Mouse (Mus musculus): ENCODE measurements around the gene Depdc5. TPM values are rescaled to one million over a fixed set of nuclear protein-coding genes. Genes with fewer than 3 reads are reported as not detected.
"Not testable (repeated sequence)": the region's sequence is repeated elsewhere in the genome, so short reads cannot be mapped to it uniquely, and the experiment has no call there.

Gene Depdc5
- total RNA-seq, 4 experiments from 2014 or later = 12.4 to 15.5 (median 14.0) TPM

DNA sequence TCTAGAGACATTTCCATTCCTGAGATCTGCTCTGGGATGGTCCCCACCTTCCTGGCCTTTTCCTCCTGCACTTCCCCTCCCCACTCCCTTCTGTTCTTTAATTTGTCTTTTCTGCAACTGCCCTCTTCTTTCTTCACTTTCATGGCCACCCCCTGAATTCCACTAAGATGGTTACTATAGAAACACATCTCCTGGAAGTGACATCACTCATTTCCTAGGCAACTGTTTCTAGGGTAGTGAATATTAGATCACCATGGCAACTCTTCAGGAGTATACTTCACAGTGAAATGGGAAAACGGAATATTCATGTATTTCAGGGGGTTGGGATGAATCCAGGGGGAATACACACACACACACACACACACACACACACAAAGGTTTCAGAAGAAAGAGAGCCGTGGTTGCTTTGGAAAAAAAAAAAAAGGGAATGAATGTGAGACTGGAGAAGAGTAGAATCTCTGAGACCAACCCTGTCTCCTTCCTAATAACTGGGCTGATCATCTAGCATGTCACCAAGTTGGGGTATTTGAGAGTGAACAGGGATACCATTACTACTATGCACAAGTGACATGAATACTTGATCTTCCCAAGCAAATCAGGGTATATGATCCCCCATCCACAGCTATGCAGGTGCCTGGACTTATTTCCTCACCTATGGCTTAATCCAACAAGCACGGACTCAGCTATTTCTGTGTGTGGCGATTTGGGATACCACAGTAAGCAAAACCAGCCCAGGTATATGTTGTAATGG is 167.1 kb downstream of the Depdc5 start:
- DNase-seq (ENCODE audit: low spot score in 2 of 2) = no peak

DNA sequence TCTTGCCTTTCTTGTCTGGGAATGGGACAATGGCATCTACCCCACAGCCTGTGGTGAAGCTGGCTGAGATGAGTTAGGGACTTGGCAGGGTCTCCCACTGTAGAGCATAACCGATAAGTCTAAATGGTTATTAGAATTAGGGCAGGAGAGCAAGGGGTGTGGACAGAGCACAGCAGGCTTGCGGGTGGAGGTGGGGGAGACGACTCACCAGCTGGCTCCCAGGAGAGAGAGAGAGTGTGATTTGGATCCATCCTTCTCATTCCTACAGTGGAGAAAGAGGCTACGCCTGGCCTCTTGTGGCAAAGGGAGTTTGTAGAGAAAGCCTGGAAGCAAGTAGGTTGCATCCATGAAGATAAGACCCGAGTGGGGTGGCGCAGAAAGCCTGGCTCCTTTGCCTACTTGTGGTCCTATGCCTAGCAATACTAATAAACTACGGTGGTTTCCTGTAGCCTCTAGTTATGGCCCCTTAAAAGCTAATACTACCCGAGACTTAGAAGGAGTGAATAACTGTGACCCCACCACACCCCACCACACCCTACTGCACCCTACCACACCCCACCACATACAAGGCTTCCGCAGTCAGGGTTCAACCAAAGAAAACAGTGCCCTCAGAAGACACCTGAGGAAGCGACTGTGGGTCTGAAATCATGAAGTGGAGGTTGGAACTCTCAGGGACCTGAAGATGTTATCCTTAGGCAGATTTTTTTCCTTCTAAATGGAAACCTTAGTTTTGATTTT is 168.7 kb downstream of the Depdc5 start:
- DNase-seq (ENCODE audit: low spot score in 2 of 2) = no peak

DNA sequence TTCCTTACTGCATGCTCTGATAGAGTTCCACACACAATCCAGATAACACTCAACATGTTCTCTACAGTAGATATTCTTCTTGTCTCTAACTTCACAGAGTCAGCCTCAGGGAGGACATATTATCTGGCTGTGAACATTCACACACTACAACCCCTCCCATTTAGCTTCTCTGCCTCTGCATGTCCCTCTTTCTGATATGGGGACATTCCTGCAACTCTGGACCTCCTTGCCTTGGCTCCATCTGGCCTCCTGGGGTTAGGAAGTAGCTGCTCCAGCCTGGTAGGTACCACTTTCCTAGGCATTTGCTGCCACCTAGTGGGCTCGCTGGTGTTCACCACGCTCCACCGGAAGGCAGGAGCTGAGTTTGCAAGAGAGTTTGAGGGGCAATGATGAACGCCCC is 169.6 kb downstream of the Depdc5 start:
- peak; percentile 47 to 49 for DNase-seq (ENCODE audit: low spot score in 2 of 2)

DNA sequence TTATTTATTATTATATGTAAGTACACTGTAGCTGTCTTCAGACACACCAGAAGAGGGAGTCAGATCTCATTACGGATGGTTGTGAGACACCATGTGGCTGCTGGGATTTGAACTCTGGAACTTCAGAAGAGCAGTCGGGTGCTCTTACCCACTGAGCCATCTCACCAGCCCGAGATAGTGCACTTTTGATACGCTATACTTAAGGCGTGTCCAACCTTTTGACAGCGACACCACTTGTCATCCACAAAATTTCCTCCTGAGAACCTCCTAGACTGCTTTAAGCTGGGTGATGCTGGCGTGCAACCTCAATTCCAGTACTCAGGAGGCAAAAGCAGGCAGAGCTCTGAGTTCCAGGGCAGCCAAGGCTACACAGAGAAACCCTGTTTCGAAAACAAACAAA is 170.1 kb downstream of the Depdc5 start:
- not testable (repeated sequence) for DNase-seq (ENCODE audit: low spot score in 2 of 2)

DNA sequence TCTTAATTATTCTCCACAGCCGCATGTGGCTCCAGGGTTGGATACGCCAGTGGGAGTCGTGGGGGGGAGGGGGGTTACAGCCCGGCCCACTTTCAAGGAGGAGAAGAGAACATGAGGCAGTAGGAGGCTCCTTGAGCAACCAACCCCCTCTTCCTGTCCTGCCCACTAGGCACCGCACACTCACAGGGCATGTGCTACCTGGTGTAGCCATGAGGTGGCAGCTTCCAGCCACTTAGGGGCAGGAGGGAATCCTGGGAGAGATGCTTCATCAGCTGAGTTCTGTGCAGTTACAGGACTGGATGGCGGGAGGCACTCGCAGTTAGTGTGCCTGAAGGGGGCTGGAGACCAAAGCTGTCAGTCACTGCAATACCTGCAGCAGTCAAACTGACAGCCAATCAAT is 170.6 kb downstream of the Depdc5 start:
- no peak for DNase-seq (ENCODE audit: low spot score in 2 of 2)

DNA sequence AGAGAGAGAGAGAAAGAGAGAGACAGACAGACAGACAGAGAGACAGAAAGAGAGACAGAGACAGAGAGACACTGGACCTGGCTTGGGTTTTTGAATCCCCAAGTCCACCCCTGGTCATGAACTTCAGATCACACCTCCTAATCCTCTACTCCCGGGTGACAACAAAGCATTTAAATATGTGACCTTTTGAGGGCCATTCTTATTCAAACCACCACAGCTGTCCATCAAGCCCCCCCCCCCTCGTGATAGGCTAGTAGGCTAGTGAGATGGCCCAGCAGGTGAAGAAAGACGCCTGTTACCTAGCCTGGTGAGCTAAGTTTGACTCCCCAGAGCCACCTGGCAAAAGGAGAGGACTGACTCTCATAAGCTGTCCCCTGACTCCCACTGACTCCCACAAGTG is 171.4 kb downstream of the Depdc5 start:
- no peak for DNase-seq (ENCODE audit: low spot score in 2 of 2)

DNA sequence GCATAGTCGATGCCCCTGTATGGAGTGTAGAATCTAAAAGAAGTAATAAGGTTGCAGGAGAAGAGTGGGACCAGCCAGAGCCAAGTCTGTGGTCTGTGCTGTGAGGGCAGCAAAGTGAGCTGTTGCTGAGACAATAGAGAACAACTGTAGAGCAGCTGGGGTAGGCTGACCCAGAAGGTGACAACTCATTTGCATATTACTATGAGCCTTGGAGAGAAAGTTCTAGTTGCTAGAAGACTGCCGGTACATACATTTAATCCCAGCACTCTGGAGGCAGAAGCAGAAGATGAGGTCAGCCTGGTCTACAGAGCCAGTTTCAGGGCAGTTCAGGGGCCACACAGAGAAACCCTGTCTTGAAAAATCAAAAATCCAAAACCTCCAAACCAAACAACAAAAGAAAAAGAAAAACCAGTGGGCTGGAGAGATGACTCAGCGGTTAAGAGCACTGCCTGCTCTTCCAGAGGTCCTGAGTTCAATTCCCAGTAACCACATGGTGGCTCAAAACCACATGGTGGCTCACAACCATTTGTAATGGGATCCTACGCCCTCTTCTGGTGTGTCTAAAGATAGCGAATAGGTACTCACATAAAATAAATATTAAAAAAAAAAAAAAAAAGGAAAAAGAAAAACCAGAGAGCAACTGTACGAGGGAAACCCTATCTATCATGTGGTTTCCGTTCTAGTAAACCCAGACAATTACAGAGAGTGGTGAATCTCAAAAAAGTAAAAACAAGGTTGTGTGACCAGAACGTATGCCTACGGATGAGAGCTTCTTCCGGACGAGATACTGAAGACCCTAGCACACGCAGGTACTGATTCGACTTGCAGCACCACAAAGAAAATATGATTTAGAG is 175.4 kb downstream of the Depdc5 start:
- DNase-seq (ENCODE audit: low spot score in 2 of 2) = no peak

DNA sequence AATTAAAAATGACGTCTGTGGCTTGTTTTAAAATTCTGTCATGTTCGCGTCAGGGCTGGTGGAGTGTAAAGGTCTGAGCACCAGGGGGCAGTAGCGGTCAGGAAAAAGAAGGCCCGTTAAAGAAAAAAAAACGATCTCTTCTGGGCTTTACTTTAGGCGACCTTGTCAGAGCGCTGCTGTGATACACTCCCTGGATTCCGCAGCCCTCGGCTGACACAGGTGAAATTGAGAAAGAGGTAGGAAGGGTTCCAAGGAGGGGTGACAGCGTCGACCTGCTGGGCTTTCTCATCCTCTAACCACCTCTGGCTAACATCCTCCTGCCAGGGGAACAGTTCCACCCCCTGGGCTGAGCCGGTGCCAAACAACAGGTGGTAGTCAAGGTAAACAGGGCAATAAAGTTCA is 176.0 kb downstream of the Depdc5 start:
- DNase-seq (ENCODE audit: low spot score in 2 of 2) = peak; percentile 26 to 31

DNA sequence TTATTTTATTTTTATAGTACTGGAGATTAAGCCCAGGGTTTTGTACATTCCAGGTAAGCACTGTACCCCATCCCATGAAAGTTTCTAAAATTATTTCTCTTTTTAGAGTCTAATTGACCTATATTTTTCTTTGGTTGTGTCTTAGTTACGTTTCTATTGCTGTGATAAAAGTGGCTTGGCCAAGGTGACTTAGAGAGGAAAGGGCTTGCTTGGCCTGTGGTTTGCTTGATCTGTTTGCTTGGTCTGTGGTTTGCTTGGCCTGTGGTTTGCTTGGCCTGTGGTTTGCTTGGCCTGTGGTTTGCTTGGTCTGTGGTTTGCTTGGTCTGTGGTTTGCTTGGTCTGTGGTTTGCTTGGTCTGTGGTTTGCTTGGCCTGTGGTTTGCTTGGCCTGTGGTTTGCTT is 177.2 kb downstream of the Depdc5 start:
- DNase-seq (ENCODE audit: low spot score in 2 of 2) = not testable (repeated sequence)

DNA sequence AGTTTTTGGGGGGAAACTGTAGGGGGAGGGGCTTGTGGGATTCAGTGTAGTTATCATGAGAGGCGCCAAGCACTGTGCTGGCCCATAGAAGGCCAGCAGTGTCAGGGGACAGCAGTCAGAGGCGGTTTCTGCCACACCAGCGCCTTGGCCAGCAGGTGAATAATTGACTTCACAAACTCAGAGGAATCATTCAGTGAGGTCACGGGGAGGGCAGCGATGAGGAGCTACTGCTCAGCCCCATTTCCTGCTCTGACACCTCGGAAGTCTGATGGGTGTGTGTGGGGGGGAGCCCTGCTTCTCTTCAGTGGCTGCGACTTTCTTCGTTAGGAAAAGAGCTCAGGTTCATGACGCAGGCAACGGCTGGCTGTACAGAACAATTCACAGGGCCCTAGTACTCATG is 179.9 kb downstream of the Depdc5 start:
- no peak for DNase-seq (ENCODE audit: low spot score in 2 of 2)

Other genes with a start within 250 kb of the Depdc5 start
- 10 to 100 TPM; 12.0 to 13.8 (median 13.1) TPM for gene Pisd, start 78.1 kb upstream of the Depdc5 start, total RNA-seq (2022)
- under 1 TPM in 2 of 4 experiments, not detected in 2; 0.25 to 0.29 TPM for gene Gm20671, start 36.6 kb upstream of the Depdc5 start, total RNA-seq (2022)
- 1 to 10 TPM; 3.9 to 4.9 (median 4.2) TPM for gene Prr14l, start 9.4 kb upstream of the Depdc5 start, total RNA-seq (2022)
- 10 to 100 TPM; 41.2 to 58.3 (median 44.9) TPM for gene Ywhah, start 155.1 kb downstream of the Depdc5 start, total RNA-seq (2022)
- not detected for gene Slc5a1, start 240.5 kb downstream of the Depdc5 start, total RNA-seq (2022)